Mouse (Mus musculus) T-helper 2 cell (primary cell): ENCODE measurements around the gene Prx.

Source experiments
- in situ Hi-C: fragments of 300-600 bp; cut with MboI, MseI; formaldehyde crosslinking; loops from one replicate; pipeline ENCODE4 v1.15.1; 2025; ENCODE audit warnings: high pct_unique_total_duplicates

Prx gene

GRCm38 (mm10) chr7:27520104-27520503 lies 21.0 kb downstream of the Prx start:
- in situ Hi-C loops, result loop anchor here (10.0 kb wide), 1 partner anchor 185 kb away; the partner anchor contains the start of gene Ltbp4

GRCm38 (mm10) chr7:27520599-27520998 lies 21.5 kb downstream of the Prx start:
- in situ Hi-C loops, result loop anchor here (10.0 kb wide), 1 partner anchor 186 kb away; the partner anchor contains the start of gene Ltbp4

DNA sequence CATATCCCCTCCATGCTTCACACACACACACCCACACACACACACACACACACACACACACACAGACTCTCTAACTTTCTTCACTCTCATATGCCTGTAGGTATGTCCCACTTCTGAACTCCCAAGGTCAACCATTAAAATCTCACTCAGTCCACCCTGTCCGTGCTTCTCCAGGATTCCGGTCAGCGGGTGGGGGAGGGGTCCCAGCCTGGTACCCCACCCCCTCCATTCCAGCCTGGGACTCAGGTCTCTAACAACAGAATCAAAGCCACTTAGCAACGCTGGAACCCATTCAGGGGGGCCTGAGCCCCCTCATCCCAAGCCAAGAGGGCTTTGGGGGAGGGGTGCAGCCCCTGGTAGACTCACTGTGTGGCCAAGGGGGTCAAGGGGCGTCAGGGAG lies 23.8 kb downstream of the Prx start, which contains the start of gene Hipk4:
TSS of gene Hipk4 (plus strand) at position 301 of the 400 bp plus-strand sequence.
- in situ Hi-C loops, result loop anchor here (10.0 kb wide), 1 partner anchor 188 kb away; the partner anchor contains the start of gene Ltbp4

DNA sequence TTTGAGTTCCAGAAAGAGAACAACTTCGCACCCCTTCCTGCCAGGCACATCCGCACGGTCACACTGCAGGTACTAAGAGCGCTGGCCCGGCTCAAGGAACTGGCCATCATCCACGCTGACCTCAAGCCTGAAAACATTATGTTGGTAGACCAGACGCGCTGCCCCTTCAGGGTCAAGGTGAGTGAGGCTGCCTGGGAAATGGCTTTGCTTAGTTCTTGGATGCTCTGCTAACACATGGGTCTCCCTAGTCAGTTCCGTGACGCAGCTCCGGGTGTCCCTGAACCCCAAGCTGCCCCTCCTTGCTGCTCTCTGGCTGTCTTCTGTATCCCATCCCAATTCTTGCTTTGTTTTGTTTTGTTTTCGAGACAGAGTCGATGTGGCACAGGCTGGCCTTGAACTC lies 24.7 kb downstream of the Prx start:
- in situ Hi-C loops, result loop anchor here (10.0 kb wide), 1 partner anchor 189 kb away; the partner anchor contains the start of gene Ltbp4

DNA sequence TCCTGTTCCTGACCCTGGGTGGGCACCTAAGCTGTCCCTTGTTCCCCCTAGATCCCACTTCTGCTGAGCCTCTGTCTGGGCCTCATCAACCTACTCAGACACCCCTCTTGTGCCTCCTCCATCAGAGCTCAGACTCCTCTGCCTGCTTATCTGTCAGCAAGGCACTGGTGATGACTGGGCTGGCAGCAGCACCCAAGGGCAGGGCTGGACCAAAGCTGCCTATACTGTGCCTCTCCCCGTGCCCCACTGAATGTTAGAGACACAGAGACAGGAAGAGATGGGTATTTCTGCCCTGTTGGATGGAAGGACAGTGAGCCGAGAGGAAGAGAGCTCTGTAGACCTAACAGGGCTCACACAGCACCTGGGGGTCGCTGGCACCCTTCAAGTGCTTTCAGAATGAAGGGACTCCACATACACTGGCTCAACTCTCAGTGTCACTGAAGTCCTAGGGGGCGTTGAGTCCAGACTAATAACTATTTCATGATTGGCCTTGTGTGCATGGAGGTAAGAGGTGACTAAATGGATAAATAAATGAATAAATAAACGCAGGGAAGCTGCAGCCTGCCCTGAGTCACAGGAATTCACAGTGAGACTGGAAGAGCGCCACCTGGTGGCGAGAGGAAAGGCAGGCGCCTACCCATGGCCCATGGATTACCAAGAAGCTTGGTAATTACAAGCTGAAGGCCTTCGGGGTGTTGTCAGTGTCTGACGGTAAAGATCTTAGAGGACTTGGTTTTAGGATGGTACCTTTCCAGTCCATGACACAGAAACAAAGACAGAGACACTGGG lies 27.1 kb downstream of the Prx start:
- in situ Hi-C loops, result loop anchor here (5.0 to 10.0 kb wide), 2 partner anchors 99 to 191 kb away; partner anchors contain the start of gene Ltbp4

DNA sequence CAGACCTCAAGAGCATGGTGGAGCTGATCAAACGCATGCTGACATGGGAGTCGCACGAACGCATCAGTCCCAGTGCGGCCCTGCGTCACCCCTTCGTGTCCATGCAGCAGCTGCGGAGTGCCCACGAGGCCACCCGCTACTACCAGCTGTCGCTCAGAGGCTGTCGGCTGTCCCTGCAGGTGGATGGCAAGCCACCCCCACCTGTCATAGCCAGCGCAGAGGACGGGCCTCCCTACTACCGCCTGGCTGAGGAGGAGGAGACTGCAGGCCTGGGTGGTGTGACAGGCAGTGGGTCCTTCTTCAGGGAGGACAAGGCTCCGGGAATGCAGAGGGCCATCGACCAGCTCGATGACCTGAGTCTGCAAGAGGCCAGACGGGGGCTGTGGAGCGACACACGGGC lies 29.9 kb downstream of the Prx start:
- in situ Hi-C loops, result loop anchor here (5.0 to 10.0 kb wide), 2 partner anchors 102 to 194 kb away; partner anchors contain the start of gene Ltbp4

DNA sequence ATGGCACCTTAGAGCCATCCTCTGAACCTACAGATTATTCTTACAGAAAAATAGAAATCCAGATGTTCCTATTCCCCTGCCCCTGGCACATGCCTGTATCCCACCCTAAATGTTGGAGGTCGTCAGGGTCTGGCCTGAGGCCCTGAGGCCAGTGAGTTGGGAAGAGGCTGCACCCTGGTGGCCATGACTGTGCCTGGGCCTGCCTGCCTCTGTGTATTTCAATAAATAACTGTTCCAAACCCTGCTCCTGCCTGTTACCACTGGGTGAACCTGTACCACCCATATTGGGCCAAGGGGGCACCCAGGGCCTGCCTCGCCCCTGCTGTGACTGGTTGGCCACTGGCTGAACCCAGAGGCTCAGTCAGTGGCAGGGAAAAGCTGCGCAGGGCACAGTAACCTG lies 31.8 kb downstream of the Prx start:
- in situ Hi-C loops, result no loop called here

GRCm38 (mm10) chr7:27531707-27532106 lies 32.6 kb downstream of the Prx start:
- in situ Hi-C loops, result no loop called here

DNA sequence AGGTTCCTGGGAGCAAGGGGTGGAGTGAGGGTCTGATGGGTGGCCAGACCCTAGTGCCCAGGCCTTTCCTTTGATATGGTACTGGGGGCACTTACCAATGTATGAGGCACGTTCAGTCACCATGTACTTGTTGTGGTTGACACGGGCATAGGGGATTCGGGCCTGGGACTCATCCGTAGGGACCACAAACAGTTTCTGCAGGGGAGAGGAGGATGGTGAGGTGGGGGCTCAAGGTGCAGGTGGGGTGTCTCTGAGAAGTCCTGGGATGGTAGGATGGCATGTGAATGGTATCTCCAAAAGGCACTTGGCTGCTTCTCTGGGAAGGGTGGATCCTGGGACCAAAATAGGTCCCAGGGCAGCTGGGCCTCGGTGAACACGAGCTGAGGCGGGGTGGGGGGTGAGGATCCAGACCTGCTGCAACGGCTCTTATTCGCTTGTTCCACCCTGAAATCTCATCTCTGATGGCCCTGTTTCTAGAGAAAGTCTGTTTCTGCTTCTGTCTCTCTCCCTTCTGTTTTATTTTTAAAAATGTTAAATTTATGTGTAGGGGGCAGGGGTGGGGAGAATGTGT lies 33.4 kb downstream of the Prx start:
- in situ Hi-C loops, result no loop called here

DNA sequence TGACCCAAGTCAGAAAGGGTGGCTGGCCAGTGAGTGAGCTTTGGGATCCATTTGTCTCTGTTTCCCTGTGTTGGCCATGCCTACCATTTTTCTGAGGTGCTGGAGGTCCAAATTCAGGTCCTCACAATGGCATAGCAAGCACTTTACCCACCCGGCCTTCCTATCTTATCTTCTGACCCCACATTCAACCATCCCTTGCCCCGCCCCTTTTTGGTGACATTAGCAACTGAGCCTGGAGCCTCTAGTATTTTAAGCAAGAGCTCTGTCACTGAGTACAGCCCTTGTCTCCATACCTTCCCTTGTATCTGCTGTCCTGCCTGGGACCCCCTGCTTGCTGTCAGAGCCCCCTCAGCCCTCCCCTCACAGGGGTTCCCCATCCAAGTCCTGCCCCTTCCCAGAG lies 36.3 kb downstream of the Prx start:
- in situ Hi-C loops, result no loop called here

DNA sequence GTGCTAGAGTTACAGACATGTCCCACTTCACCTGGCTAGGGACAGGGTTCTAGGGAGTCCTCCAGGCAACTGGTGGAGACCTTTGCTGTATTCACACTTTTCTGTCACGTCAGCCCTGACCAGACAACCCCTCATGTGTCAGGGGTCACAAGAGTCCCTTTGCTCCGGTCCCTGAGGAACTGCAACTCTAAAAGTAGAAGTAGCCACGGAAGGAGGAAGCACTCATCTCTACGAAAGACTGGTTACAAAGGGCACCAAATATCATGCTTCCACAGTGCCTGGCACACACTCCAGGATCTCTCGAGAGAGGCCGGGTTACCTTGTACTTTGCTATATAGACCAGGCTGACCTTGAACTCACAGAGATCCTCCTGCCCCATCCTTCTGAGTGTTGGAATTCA lies 37.5 kb downstream of the Prx start:
- in situ Hi-C loops, result no loop called here

- in situ Hi-C loops, result no loop called here
Observed at GRCm38 (mm10) chr7:27537998-27538397, 38.9 kb downstream of the Prx start.

DNA sequence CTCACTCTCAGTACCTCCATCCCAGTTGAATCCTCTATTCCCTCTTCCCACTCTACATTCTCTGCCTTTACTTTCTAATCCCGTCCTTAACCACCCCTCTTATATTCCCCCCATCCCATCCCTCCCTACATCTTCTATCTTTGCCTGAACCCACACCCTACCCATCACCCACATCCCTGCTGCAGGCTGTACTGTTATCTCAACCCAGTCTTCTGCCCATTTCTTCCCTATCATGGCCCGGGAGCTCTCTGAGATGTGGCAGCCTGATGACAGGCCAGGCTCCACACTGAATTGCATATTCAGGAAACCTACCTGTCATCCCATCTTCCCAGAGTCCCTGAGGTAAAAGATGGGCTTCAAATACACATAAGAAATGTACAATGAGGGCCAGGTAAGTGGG lies 39.7 kb downstream of the Prx start:
- in situ Hi-C loops, result no loop called here

DNA sequence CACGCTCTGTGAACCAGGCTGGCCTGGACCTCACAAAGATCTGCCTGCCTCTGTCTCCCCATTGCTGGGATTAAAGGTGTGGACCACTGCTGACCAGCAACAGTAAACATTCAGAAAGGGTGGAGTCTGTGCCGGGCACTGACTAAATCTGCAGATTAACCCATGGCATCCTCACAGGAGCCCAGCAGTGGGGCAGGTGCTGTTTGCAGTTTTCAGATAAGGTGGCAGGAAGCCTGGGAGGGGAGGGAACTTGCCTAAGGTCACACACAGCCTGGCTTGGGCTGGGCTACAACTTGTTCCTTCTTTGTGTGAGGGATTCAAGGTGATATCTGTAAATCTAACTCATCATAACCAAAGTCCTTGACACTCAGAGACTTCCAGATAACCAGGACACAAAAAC lies 41.4 kb downstream of the Prx start:
- in situ Hi-C loops, result loop anchor here (5.0 kb wide), 1 partner anchor 33 kb away; no protein-coding TSS in a partner anchor

- in situ Hi-C loops, result loop anchor here (5.0 kb wide), 1 partner anchor 34 kb away; no protein-coding TSS in a partner anchor
Observed at GRCm38 (mm10) chr7:27540935-27541334, 41.8 kb downstream of the Prx start.

- in situ Hi-C loops, result loop anchor here (5.0 kb wide), 1 partner anchor 34 kb away; no protein-coding TSS in a partner anchor
Observed at GRCm38 (mm10) chr7:27541431-27541830, 42.3 kb downstream of the Prx start.

DNA sequence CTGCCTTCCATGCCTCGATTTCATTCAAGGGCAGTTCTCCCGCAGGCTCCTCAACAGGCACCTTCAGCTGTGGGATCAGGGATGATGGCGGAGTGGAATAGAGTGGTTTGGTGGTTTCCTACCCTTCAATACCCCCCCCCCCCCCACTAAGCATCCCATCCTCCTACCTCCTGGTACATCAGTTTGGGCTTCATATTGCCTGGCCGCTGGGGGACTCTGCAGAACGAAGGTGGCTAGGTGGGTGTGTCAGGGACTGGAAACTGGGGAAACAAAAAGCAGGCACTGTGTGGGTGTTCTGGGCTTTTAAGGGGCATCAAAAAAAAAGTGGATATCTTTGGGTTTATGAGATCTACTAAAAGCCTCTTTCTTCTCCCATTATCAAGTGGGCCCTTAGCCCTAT lies 42.8 kb downstream of the Prx start:
- in situ Hi-C loops, result loop anchor here (5.0 kb wide), 1 partner anchor 35 kb away; no protein-coding TSS in a partner anchor

DNA sequence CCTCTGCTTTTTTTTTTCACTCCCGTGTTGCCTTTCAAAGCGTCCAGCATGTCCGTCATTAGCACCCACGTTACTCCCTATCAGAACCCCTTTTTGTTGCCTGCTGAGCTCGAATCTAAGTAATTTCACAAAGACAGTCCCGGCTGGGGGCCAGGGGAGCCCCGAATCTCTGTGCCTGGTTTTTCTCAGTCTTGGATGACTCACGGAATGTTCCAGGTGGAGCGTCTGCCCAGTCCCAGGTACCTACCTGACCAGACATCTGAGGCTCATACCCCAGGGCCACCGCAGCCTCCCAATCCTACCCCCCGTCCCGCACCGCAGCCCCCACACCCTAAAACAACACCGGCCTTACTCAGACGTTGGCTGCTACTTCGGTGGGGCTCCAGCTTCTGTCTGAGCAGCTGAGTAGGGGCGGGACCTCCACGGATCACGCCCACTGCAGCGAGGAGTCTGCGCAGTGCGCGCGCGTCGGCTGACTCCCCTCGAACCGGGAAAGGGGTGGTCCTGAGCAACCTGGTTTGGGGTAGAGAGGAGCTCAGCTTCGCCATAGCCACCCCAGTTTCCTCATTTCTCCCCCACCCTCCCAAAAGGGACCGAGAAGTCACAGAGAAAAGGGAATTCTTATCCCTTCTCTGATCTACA lies 43.4 kb downstream of the Prx start:
- in situ Hi-C loops, result loop anchor here (5.0 kb wide), 1 partner anchor 35 kb away; no protein-coding TSS in a partner anchor

GRCm38 (mm10) chr7:27543065-27543464 lies 43.9 kb downstream of the Prx start:
- in situ Hi-C loops, result loop anchor here (5.0 kb wide), 1 partner anchor 36 kb away; no protein-coding TSS in a partner anchor

DNA sequence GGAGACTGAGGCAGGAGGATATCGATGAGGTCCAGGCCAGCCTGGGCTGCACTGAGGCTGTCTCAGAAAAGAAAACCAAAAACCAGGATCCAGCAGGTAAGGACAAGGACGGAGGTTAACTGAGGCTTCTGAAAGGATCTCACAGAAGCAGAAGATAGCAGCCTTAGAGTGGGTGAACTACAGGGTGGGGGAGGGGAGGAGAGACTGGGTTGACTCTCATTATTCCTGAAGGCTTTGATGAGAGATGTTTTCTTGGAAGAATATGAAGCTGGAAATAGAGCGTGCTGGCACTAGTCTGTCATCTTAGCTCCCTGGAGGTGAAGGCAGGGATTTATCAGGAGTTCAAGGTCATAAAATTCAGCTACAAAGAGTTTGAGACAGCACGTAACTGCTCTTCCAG lies 44.7 kb downstream of the Prx start:
- in situ Hi-C loops, result loop anchor here (5.0 kb wide), 1 partner anchor 37 kb away; no protein-coding TSS in a partner anchor

DNA sequence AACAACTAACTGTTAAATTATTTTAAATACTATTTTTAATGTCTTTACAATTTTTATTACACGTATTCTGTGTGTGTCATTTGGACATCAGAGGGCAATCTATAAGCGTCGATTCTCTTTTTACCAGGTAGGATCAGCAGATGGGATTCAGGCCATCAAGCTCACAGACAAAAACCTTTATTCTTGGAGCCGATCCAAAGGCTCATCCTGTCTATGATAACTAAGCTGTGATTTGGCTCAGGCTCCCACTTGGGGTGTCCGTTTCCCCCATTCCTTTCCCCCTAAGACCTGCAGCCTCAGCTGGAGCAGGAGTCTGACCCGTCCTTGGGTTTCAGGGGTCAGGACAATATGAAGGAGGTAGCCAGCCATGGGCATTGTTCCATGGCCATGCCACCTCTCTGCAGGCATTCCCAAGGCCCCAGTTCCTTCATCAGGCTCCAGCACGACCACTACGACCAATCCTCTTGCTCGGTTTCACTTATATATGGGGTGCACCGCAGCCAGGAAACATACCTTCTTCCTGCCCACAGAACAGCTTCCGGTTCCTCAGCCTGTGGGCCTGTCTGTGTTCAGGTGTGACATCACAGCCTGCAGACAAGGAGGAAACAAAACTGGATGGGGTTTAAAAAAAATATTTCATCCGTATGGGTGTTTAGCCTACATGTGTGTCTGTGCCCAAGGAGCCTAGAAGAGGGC lies 45.7 kb downstream of the Prx start:
- in situ Hi-C loops, result loop anchor here (5.0 kb wide), 1 partner anchor 38 kb away; no protein-coding TSS in a partner anchor
